9 mouse cellular contexts compared by ENCODE assay signal in the genomic region with DNA sequence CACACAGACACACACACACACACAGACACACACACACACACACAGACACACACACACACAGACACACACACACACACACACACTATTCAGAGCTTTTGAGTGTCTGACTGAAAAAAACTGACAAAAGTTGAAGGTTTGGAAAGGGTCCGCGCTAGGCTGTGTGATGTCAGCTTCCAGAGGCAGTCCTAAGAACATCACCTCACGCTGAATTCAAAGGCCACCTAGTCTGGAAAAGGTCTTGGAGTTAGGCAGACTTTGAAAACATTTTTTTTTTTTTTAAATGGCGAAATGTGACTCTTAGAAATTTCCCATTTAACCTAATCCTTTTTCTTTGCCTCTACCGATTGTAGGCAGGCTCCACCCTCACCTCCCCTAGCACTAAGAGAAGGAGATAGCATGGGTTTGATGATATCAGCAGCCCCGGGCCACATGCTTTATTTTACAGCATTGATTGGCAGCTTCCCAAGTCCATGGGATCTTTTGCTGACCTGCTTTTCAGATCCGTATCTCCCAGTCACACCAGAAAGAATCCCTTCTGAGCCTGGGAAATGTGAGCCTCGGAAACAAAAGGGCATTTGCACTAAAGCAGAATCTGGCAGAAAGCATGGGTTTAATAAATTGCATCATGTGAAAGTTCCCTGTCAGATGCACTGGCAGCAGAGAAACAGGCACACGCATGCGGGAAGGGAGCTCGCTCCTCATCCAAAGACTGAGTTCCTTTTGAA.
DNase-seq lines count a peak whose midpoint lies in the region; ATAC-seq and TF ChIP-seq lines count a peak whose summit lies in the region.
"Had no signal": no experiment of that assay in that cellular context is flagged by ENCODE, and none has a peak within 500 bp of the region (broad histone marks: within the 10 kb centered on the region; RNA-seq: fewer than 3 reads in every experiment).

No protein-coding gene starts in this region.

- intact Hi-C loops in heart, postnatal 36 days (cut with DNase I) = loop anchor here (2.0 to 5.0 kb wide), 2 partner anchors 64 to 79 kb away; no protein-coding TSS in a partner anchor

- peak; percentile 23 for DNase-seq in urinary bladder, postnatal 25 days (ENCODE audit: low spot score)
- no peak for DNase-seq in urinary bladder, postnatal 4 days (ENCODE audit: low spot score in 2 of 2)
- peak; percentile 66 for DNase-seq in embryonic facial prominence, embryonic 11.5 days (ENCODE audit: low spot score)
- peak; percentile 22 to 26 for DNase-seq in heart, postnatal 36 days
- peak; percentile 32 for DNase-seq in layer of hippocampus, adult 11-12 months (ENCODE audit: low spot score)
- DNase-seq in lung, postnatal 0 days (ENCODE audit: low spot score) = peak; percentile 59
- peak; percentile 72 for DNase-seq in skeletal muscle tissue, adult 2 months (ENCODE audit: low read depth, low spot score)
- no peak for DNase-seq in spleen, adult 12 weeks (ENCODE audit: low spot score)

- H3K4me3 ChIP-seq in embryonic facial prominence, embryonic 11.5 days (ENCODE audit: low read depth, low read length) = no peak overlapping the region
- no peak overlapping the region for H3K4me3 ChIP-seq in lung, postnatal 0 days (ENCODE audit: low read depth, low read length)

- 0 out of 2 replicates have a peak, but pooled peaks have one; percentile 36 for ATAC-seq in embryonic facial prominence, embryonic 11.5 days (replicated peaks; ENCODE audit: insufficient number of reproducible peaks, low FRiP score, low TSS enrichment, low read depth)
- ATAC-seq in lung, postnatal 0 days = 0 out of 2 replicates have a peak, but pooled peaks have one; percentile 21

- no peaks in the 10 kb centered on the region for H3K36me3 ChIP-seq in embryonic facial prominence, embryonic 11.5 days (replicated peaks; ENCODE audit: control insufficient read depth, insufficient read depth, low read depth, low read length)
- no peaks in the 10 kb centered on the region for H3K36me3 ChIP-seq in lung, postnatal 0 days (ENCODE audit: insufficient read depth, low read length)

- H3K4me2 ChIP-seq in embryonic facial prominence, embryonic 11.5 days (ENCODE audit: low read depth, low read length) = no peak overlapping the region; the same call in none of the 2 replicates
- H3K4me2 ChIP-seq in lung, postnatal 0 days (replicated peaks; ENCODE audit: low read depth, low read length) = peak overlapping the region; percentile 6

- H3K9ac ChIP-seq in embryonic facial prominence, embryonic 11.5 days (replicated peaks; ENCODE audit: low read length) = no peak overlapping the region
- H3K9ac ChIP-seq in lung, postnatal 0 days (replicated peaks; ENCODE audit: low read depth) = no peak overlapping the region

- no peak; the same call in 1 of the 2 replicates for TF ChIP-seq EP300 in lung, postnatal 0 days (IDR thresholded peaks at IDR 0.05)

- no peak for TF ChIP-seq CTCF in lung, postnatal 0 days (IDR thresholded peaks at IDR 0.05)

- no peaks in the 10 kb centered on the region for H3K9me3 ChIP-seq in embryonic facial prominence, embryonic 11.5 days (replicated peaks; ENCODE audit: control insufficient read depth, low read length)
- no peaks in the 10 kb centered on the region for H3K9me3 ChIP-seq in lung, postnatal 0 days (ENCODE audit: low read length)

- H3K27ac ChIP-seq in embryonic facial prominence, embryonic 11.5 days (replicated peaks; ENCODE audit: low read depth, low read length) = peak overlapping the region; percentile 81
- peak overlapping the region; percentile 88; the same call in 1 of the 2 replicates for H3K27ac ChIP-seq in lung, postnatal 0 days (ENCODE audit: low read length)
- H3K27ac ChIP-seq: macrophage had no signal

- peaks cover 7% of the 10 kb centered on the region for H3K4me1 ChIP-seq in embryonic facial prominence, embryonic 11.5 days (ENCODE audit: control insufficient read depth, insufficient read depth, low read length)
- H3K4me1 ChIP-seq in lung, postnatal 0 days (ENCODE audit: insufficient read depth, low read depth, low read length) = peaks cover 16% of the 10 kb centered on the region; the same call in 1 of the 2 replicates

- no peaks in the 10 kb centered on the region for H3K27me3 ChIP-seq in embryonic facial prominence, embryonic 11.5 days (ENCODE audit: control insufficient read depth, insufficient read depth, low read length)
- H3K27me3 ChIP-seq in lung, postnatal 0 days (replicated peaks; ENCODE audit: insufficient read depth, low read length) = no peaks in the 10 kb centered on the region

- WGBS in embryonic facial prominence, embryonic 11.5 days = 13% methylated on average over 11 of the region's 11 CpGs
- 19% methylated on average over 11 of the region's 11 CpGs for WGBS in lung, postnatal 0 days

Comparison
In these comparisons a context has a peak if more than half of its experiments do, and no peak if none do; other contexts are left out.
1. DNase-seq: peak in urinary bladder, postnatal 25 days (single experiment), embryonic facial prominence, embryonic 11.5 days (single experiment), heart, postnatal 36 days (2 of 2), layer of hippocampus, adult 11-12 months (single experiment), lung, postnatal 0 days (single experiment) and skeletal muscle tissue, adult 2 months (single experiment); none in urinary bladder, postnatal 4 days (0 of 2) and spleen, adult 12 weeks (single experiment).